Mouse (Mus musculus) mesoderm, embryonic 11.5 days (tissue): ENCODE results near the gene Igfals.

ENCODE experiments used
- DNase-seq: peaks from one replicate; pipeline ENCODE4 v3.0.0-alpha.2; 2012; ENCODE audit warnings: low read depth, low spot score

Igfals gene

DNA sequence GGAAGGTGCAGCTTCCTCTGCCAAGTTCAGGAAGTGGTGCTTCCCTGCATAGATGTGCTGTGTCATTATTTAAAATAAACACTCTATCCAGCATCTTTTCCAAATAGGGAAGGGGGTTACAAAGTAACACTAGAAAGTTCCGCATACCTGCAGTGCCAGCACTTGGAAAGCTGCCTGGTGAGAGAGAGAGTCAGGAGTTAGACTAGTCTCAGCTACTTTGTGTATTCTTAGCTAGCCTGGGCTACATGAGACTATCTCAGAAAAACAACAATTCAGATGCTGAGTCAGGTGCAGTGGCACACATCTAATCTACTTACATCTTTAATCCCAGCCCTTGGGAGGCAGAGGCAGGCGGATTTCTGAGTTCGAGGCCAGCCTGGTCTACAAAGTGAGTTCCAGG lies 4.0 kb upstream of the Igfals start:
- DNase-seq, result no peak

DNA sequence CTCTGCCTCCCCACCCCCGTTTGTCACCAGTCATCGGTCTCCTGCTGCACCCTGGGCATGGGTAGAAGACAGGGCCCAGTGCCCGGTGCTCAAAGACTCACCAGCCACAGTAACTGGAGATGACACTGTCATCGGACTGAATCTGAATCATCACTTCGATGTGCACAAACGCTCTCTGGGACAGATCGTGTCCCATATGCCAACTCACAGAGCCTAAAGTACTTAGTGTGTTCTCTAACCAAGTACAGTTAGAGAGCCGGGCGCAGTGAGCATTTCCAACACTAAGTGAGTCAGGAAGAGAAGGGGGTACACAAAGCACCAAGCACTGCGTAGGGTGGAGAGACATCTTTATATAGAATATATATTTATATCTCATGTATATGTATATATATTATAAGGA lies 2.1 kb downstream of the Igfals start:
- DNase-seq, result no peak

DNA sequence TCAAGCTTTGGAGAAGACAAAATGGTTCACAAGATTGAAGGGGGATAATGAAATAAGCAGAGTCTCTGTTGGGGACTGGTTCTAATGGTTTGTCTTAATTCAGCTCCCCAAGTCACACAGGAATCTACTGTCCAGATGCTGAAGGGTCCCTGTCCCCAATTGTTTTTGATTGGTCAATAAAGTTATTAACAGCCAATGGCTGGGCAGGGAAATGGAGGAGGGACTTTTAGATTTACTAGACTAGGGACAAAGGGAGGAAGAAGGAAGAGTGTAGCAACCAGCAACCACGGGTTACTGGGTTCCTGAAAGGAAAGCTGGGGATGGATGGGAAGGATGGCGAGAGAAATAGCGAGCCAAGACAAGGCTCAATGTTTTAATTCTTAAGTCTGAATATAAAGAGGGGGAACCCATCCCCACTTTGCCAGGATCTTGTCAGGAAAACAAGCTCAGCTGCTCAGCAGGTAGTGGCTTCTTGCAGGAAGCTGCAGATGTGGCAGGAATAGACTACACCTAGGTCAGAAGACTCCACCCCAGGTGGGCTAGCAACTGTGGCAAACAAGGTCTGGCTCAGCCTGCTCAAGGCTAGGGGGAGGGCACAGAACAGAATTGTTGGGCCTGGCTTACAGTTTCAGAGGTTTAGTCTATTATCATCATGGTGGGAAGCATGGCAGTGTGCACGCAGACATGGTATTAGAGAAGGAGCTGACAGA lies 8.1 kb downstream of the Igfals start:
- no peak for DNase-seq

DNA sequence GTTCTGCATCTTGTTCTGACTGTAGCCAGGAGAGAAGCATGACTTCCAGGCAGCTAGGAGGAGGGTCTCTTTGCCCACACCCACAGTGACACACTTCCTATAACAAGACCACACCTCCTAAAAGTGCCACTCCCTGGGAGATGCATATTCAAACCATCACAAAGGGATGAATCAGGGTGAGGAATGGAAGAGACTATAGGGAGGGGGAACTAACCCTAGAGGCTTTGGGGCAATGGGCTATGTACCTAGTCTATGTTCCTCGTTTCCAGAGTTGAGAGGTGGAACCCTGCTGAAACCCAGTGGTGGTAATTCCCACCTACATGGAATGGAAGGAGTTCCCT lies 8.6 kb downstream of the Igfals start:
- DNase-seq, result no peak

DNA sequence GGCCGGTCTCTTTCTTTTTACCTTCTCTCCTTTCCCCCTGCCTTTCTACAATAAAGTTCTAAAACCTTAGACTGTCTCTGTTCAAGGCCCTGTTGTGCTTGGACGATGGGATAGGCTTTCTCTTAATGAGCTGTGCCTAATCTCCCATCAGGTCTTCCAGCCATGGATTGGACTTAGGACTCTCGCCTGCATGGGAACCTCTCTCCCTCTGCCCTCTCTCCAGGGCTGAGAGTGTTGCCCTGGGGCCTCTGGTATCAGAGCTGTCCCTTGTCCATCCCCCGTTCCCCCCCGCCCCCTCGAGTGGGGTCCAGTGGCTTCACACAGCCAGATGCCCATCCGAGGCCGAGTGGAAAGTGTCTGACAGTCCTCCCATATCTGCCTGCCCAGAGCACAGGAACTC lies 9.2 kb downstream of the Igfals start:
- DNase-seq, result no peak

DNA sequence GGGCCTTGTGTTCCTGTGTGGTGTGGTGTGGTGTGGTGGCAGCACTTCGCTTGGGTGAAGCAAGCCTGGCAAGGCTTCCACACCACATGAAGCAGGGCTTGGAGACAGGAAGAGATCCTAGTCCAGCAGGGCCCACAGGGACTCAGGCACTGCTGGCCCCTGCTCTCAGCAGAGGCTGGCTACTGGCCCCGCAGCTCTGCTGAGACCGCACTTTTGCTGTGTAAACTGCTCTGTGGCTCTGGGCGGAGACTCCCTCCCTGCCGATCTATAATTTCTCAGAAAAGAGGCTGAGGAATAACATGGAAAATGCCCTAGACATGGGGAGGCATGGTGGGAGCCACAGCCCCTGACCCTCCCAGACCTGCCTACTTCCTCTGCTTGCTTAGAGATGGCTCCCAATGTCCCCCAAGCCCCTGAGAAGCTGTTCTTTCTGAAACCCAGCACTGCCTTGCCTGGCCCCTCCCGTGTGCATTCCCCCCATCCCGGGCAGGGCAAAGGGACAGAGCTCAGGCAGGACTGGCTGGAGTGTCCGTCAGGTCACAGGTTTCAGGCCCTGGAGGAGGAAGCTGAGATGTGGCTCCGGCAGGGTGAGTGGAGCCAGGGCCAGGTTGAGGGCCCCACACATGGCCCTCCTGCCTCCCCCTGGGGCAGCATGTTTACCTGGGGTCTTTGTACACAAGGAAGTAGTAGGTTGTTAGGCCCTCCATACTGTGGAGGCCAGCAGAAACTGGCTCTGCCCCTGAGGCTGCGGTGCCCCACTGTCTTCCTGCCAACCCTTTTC lies 11.7 kb downstream of the Igfals start:
- DNase-seq, result no peak

DNA sequence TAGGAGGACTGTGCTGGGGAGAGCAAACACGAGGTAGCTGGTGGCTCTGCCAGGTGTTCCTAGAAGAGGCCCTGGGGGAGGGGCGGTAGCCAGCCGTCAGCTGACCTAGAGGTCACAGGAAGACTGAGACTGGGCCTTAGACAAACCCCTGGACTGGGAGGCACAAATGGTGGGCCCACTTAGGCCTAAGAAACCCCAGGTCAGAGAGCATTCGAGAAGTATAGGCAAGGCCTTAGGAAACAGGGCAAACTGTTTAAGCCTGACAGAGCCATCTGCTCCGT lies 12.3 kb downstream of the Igfals start:
- no peak for DNase-seq

DNA sequence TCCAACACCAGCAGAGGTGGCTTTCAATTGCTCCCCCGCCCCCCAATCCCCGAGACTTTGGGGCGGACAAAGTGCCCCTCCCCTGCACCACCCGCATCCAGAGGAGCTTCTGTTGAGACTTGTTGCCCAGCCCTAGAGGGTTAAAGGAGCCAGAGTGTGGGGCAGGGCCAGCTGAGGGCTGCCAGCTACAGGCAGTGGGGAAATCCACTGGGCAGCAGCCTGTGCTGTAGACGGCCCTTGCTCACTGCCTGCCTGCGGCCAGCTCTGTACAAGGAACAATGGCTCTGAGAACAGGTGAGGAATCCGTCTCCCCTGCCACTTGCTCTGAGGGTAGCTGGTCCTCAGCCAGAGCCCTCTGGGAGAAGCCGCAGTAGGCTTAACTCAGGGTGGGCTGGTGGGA lies 12.7 kb downstream of the Igfals start:
- DNase-seq, result no peak

DNA sequence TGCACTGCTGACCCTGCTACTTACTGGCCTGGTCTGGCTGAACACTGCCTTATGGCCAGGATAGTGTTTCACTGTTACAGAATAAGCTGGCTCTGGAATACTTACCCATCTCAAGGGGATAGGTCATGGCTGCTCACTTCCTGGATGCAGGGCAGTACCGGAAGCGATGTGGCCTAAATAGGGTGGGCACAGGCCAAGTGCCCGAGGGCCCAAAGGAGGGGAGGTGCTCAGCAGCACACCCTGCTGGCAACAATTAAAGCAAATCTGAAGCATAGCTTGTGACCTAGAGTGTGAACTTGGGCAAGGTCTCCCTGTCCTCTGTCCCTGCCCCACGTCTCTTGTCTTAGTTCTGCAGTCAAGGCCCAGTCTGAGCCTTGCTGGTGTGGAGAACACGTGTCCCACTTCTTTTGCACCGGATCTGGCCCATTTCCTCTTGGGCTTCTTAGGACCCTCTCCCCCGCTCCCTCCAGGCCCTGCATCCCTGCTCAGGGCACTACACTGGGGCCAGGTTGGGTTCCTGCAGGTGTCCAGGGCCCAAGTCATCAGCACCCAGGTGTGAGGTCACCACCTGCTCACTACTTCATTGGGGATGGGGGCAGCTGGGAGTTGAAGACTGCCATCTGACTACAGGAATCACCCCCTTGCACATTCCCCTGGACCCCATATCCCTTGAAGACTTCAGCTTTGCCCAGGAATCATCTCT lies 16.1 kb downstream of the Igfals start:
- peak; percentile 58 for DNase-seq

DNA sequence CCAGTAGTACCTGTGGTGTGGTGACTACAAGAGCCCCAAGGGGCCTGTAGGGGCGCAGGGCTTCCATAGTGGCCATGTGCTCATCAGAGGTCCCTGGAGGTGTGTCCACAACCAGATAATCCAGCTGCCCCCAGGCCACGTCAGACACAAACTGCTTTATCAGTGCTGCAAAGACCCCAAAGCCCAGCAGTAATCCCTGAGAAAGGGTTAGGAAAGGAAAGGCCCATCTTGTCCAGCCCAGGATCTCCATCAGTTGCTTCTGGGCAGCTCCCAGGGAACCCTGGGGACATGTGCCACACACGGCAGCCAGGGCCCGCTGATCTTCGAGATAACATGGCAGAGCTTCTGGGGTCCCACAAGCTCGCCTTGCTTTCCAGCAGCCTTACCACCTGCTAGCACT lies 18.6 kb downstream of the Igfals start:
- DNase-seq, result no peak

DNA sequence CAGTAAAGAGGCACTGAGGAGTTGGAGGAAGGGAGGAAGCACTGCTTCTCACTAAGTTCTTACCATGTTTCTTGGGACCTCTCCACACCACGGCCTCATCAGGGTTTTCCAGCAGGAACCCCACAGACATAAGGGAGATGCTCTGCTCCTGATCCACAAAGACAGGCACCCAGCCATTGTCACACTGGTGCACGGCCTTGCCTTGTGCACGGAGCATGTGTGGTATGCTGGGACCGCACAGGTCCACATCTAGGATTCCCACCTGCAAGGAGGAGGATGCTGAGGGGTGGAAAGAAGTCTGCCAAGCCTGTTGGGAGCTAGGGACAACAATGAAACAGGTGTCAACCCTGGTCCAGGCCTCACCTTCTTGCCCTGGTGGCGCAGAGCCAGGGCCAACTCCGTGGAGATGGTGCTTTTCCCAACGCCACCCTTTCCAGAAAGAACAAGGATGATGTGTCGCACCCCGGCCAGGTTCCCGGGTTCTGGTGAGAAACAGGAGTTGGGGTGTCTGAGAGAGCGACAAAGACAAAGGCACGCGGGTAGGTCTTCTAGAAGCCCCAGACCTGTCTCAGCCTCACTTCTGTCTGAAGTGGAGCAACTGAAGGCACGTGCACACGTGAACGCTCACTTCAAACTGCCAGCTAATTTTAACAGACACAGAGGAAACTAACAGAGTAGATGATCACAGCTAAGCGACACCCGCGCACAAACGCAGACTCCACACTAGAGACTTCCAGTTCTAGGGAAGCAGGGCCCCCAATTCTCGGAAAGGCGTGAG lies 19.7 kb downstream of the Igfals start:
- DNase-seq, result no peak

DNA sequence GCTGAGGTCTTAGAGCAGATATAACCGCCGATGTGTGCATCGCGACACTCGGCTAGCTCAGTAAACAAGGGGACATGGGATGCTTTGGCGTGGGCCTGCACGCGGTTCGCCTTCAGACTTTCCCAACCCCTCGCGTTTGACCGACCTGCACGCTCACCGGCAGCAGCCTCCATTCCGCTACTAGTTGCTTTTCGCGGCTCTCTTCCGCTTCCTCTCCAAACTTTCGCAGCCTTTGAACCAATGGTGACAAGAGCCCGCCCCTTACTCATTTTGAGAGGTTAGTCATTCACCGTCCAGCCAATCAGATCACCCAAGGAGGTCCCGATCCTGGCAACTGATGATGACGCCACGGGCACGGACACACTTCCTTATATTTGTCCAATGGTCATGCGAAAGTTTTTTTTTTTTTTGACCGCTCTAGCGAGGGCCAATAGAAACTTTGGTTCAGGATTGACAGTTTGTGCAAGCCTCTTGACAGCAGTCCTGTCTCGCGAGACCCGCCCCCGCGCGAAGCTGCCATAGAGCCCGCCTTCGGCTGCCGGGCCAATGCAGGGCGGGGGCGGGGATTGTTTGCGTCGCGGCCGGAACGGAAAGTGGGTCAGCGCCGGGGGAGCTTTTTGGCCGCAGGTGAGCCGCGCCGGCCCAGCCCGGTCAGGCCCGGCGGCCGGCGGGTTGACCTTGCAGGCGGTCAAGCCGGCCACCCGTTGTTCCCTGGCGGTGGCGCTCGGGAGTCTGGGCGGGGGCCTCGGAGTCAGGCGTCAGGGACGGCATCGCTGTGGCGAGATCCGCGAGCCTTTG lies 20.5 kb downstream of the Igfals start, which contains the start of the genes Nubp2 and Spsb3:
TSS of gene Nubp2 (minus strand) at position 216 of the 798 bp plus-strand sequence.
TSS of gene Spsb3 (plus strand) at position 510 of the 798 bp plus-strand sequence.
- DNase-seq, result peak; percentile 99

DNA sequence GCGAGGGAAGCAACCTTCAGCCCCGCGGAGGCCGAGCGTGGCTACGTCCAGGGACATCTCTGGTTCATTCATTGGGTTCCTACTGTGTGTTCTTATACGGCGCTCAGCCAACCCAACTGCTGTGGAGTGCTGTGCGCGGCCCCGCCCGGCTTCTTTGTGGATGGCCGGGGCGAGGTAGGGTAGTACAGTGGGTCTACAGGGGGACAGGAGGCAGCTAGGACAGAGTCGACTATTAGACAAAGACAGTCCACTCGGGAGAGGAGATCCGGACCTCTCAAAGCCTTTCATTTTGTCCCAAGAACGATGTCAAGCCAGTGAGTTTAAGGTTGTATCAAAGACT lies 21.1 kb downstream of the Igfals start:
- no peak for DNase-seq

DNA sequence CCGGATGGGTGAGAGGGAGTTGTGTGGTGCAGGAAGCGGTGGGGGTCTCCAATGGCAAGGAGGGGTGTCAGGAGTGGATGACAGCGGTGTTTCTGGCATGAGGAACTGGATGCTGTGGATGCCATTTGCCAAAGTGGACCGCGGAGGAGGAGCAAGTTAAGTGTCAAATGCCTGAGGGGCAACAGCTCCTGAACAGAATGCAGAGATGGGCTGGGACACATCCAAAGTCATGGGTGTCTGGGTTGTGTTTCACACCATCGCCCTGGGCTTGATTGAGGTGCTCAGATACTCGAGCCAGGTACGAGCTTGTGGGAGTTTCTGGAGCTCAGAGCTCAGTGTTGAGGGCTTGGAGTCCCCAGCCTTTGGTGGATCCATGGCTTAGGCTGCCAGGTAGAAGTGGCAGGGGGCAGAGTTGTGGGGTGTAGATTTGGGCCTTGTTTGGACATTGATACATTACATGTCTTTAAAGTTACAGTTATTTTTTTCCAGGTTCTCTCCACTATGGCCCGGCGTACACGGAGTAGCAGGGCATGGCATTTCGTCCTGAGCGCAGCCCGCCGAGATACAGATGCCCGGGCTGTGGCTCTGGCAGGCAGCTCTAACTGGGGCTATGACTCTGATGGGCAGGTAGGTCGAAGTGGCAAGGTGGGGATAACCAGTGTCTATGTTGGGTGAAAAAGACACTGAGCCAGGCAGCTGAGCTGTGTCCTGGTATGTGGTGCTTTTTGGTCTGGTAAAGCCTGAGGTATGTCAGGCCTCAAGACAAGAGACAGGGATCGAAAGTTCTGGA lies 21.7 kb downstream of the Igfals start:
- DNase-seq, result no peak

DNA sequence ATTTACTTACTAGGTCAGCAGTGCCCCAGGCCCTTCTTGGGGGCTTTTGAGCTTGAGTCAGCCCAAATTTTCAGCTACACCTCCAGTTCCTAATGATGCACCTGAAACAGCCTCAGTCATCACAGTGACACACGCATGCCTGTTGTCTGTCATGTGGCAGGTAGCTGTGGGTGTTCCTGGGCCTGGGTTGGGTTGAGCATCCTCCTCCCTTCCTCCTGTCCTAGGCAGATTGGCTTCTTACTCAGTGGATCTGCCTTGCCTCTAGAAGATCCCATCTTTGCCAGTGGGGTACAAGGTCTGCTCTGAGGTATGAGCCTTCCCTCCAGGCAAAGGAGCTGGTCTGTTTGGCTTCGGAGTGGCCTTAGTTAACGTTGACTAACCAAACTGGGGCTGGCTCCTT lies 23.1 kb downstream of the Igfals start:
- no peak for DNase-seq

DNA sequence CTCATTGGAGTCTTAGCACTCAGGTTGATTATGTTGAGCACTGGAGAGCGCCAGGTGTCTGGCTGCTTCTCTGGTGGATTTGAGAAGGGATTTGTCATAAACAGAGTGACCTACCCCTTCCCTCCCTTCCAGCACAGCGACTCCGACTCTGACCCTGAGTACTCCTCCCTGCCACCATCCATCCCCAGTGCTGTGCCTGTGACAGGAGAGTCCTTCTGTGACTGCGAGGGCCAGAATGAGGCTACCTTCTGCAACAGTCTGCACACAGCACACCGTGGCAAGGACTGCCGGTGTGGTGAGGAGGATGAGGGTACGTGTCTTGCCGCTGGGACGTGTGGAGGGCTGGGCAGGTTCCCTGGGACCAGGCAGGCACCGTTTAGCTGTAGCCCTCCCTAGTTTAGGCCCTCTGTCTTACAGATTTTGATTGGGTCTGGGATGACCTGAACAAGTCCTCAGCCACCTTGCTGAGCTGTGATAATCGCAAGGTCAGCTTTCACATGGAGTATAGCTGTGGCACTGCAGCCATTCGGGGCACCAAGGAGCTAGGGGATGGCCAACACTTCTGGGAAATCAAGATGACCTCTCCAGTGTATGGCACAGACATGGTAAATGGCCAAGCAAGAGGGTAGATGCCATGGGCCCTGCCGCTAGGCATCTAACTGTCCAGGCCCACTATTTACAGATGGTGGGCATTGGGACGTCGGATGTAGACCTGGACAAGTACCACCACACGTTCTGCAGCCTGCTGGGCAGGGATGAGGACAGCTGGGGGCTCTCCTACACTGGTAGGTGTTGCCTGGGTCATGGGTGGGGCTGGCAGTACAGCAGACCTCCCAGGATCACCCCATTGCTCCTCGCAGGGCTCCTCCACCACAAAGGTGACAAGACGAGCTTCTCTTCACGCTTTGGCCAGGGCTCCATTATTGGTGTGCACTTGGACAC lies 24.6 kb downstream of the Igfals start:
- DNase-seq, result no peak

DNA sequence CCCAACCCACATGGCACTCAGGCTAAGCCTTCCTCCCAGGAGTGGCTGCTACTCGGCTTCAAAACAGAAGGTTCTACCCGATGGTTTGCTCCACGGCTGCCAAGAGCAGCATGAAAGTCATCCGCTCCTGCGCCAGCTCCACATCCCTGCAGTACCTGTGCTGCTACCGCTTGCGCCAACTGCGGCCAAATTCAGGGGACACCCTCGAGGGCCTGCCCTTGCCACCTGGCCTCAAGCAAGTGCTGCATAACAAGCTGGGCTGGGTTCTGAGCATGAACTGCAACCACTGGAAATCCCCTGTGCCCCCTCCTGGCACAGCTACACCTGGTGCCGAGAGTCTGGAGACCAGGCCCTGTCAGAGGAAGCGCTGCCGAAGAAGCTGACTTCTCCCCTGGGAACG lies 25.5 kb downstream of the Igfals start:
- no peak for DNase-seq

DNA sequence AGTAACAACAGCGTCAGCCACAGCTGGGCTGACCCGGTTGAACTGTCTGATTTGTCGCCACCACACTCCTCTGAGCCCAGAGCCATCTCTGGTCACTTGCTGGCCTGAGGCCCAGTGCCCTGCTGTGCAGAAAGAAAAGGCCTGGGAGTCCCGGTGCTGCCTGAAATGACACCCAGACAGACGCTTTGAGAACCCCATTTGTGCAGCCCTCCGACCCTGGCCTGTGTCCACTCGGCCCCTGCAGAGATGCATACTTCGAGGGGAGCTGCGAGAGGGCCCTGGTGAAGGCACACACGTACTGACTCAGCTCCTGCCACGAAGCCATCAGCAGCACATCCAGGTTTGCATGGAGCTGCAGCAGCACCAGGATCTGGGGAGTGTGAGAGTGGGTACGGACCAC lies 27.0 kb downstream of the Igfals start:
- no peak for DNase-seq

DNA sequence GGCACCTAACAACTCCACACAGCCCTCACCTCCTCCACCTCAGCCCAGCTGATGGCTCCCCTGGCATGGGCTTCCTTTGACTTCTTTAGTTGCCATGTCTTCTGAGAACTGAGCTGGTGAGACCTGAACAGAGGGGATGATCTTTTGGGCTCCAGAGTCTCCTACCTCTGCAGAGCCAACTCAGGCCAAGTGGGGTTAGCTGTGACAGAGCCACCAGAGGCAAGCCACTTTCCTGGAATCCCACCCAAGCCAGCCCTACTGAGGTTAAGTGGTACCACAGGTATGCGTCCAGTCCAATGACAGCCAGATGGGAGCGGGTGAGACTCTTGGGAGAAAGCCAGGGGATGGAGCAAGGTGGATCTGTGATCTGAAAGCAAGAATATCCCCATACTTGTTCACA lies 27.5 kb downstream of the Igfals start:
- DNase-seq, result no peak
